Mouse (Mus musculus) left cerebral cortex, adult 6 months (tissue): ENCODE measurements around the gene Gm9747. TPM values are rescaled to one million over a fixed set of nuclear protein-coding genes. Genes with fewer than 3 reads are reported as not detected.

Experiments
- long read RNA-seq, 2 experiments: library from polyadenylated mRNA; unstranded; transcript quantifications; one replicate each; pipeline ENCODE4 v2.0.0; 2019 to 2020
- polyA plus RNA-seq: library from polyadenylated mRNA; unstranded; fragments of <200 nt; fragmentation: Nextera tagmentation; gene quantifications from 2 replicates; pipeline ENCODE4 v1.2.3, GENCODE M21; 2021

Gm9747 gene
- 2.7 and 3.3 TPM in 2 replicates for polyA plus RNA-seq
- long read RNA-seq, experiment 1, partial matches to known transcripts = 0 of 2 reads
- long read RNA-seq, experiment 1, other reads (novel, unspliced or antisense) = 0 of 2 reads
- long read RNA-seq, experiment 2, partial matches to known transcripts = 0 of 2 reads
- long read RNA-seq, experiment 2, other reads (novel, unspliced or antisense) = 0 of 2 reads

GRCm38 (mm10) chr1:82232812-82233211 is at the start of gene Gm9747:
Gm9747 (plus strand) TSS chr1:82233112.

Other genes starting within 250 kb of the Gm9747 start
- 1.3 and 1.9 TPM in 2 replicates for gene Irs1, start 58.3 kb downstream of the Gm9747 start, polyA plus RNA-seq
- gene Rhbdd1, start 83.3 kb downstream of the Gm9747 start, polyA plus RNA-seq = 2.4 and 2.7 TPM in 2 replicates